In genomic region chr9:117892601-117893000, GRCm38 (mm10) we compare ENCODE assay signal across 20 mouse cellular contexts.
DNase-seq lines count a peak whose midpoint lies in the region; ATAC-seq lines count a peak whose summit lies in the region.
"Had no signal": no experiment of that assay in that cellular context is flagged by ENCODE, and none has a peak within 500 bp of the region (broad histone marks: within the 10 kb centered on the region; RNA-seq: fewer than 3 reads in every experiment).

No protein-coding gene starts in this region.

- 0 out of 2 replicates have a peak, but pooled peaks cover 2% of the 10 kb centered on the region for H3K4me1 ChIP-seq in kidney, embryonic 14.5 days (ENCODE audit: control insufficient read depth, insufficient read depth, low read length)
- H3K4me1 ChIP-seq in megakaryocyte, embryonic 14.5 days = peaks cover 32% of the 10 kb centered on the region
- no peaks in the 10 kb centered on the region for H3K4me1 ChIP-seq in hindbrain, embryonic 12.5 days
- H3K4me1 ChIP-seq: forebrain, embryonic 13.5 days; liver, embryonic 13.5 days; midbrain, embryonic 12.5 days; neural tube, embryonic 13.5 days; stomach, embryonic 15.5 days had no signal

- H3K9me3 ChIP-seq in kidney, embryonic 14.5 days (ENCODE audit: control insufficient read depth, low read length) = no peaks in the 10 kb centered on the region
- H3K9me3 ChIP-seq in megakaryocyte, embryonic 14.5 days = peaks cover 8% of the 10 kb centered on the region; the same call in 1 of the 2 replicates
- no peaks in the 10 kb centered on the region for H3K9me3 ChIP-seq in hindbrain, embryonic 12.5 days (replicated peaks)
- H3K9me3 ChIP-seq: forebrain, embryonic 13.5 days; liver, embryonic 13.5 days; midbrain, embryonic 12.5 days; neural tube, embryonic 13.5 days; stomach, embryonic 15.5 days had no signal

- H3K4me3 ChIP-seq in kidney, embryonic 14.5 days (ENCODE audit: low read length) = no peak overlapping the region
- peak overlapping the region; percentile 44 for H3K4me3 ChIP-seq in megakaryocyte, embryonic 14.5 days (replicated peaks)
- H3K4me3 ChIP-seq in hindbrain, embryonic 12.5 days = no peak overlapping the region
- H3K4me3 ChIP-seq: forebrain, embryonic 13.5 days; gastrocnemius, adult 2 months; left cerebral cortex, adult 2 months; liver, embryonic 13.5 days; midbrain, embryonic 12.5 days; neural tube, embryonic 13.5 days; stomach, embryonic 15.5 days had no signal

- no peak overlapping the region for H3K27ac ChIP-seq in kidney, embryonic 14.5 days (ENCODE audit: low read depth, low read length)
- H3K27ac ChIP-seq in hindbrain, embryonic 12.5 days = no peak overlapping the region
- H3K27ac ChIP-seq: forebrain, embryonic 13.5 days; gastrocnemius, adult 2 months; left cerebral cortex, adult 2 months; liver, embryonic 13.5 days; midbrain, embryonic 12.5 days; neural tube, embryonic 13.5 days; stomach, embryonic 15.5 days had no signal

- ATAC-seq in kidney, embryonic 14.5 days (ENCODE audit: low FRiP score, low TSS enrichment) = peak; percentile 24; the same call in 1 of the 2 replicates
- peak; percentile 50 for ATAC-seq in granulocyte monocyte progenitor cell, adult 5-6 weeks (replicated peaks; ENCODE audit: poor library complexity, severe bottlenecking)
- ATAC-seq in hindbrain, embryonic 12.5 days (ENCODE audit: low FRiP score) = no peak
- ATAC-seq: forebrain, embryonic 13.5 days had no signal

- H3K36me3 ChIP-seq in kidney, embryonic 14.5 days (ENCODE audit: control insufficient read depth, insufficient read depth, low read length) = no peaks in the 10 kb centered on the region
- H3K36me3 ChIP-seq in megakaryocyte, embryonic 14.5 days (replicated peaks; ENCODE audit: low read length) = no peaks in the 10 kb centered on the region
- H3K36me3 ChIP-seq in hindbrain, embryonic 12.5 days = no peaks in the 10 kb centered on the region
- H3K36me3 ChIP-seq: G1E; liver, embryonic 13.5 days; midbrain, embryonic 12.5 days; neural tube, embryonic 13.5 days; stomach, embryonic 15.5 days had no signal

- no peak overlapping the region for H3K4me2 ChIP-seq in kidney, embryonic 14.5 days (replicated peaks; ENCODE audit: low read depth, low read length)
- H3K4me2 ChIP-seq in hindbrain, embryonic 12.5 days (replicated peaks) = no peak overlapping the region
- H3K4me2 ChIP-seq: forebrain, embryonic 13.5 days; liver, embryonic 13.5 days; midbrain, embryonic 12.5 days; neural tube, embryonic 13.5 days; stomach, embryonic 15.5 days had no signal

- no peak overlapping the region for H3K9ac ChIP-seq in kidney, embryonic 14.5 days (ENCODE audit: low read depth, low read length)
- no peak overlapping the region for H3K9ac ChIP-seq in hindbrain, embryonic 12.5 days
- H3K9ac ChIP-seq: forebrain, embryonic 13.5 days; liver, embryonic 13.5 days; midbrain, embryonic 12.5 days; neural tube, embryonic 13.5 days; stomach, embryonic 15.5 days had no signal

- no peak for DNase-seq in kidney, adult 8-10 months
- DNase-seq in CD4-positive, CD25-positive, alpha-beta regulatory T cell, adult 2 months (ENCODE audit: low read depth, low spot score) = peak; percentile 44
- no peak for DNase-seq in embryo, embryonic 11 days
- DNase-seq in left cerebral cortex, adult 11 months (ENCODE audit: low spot score) = no peak
- DNase-seq: adrenal gland, postnatal 25 days; cerebellum, postnatal 25 days; gastrocnemius, adult 2 months; heart, postnatal 10 days; liver, embryonic 13.5 days; lung, postnatal 10 days had no signal

- H3K27me3 ChIP-seq in kidney, embryonic 14.5 days (ENCODE audit: control insufficient read depth, insufficient read depth, low read length) = no peaks in the 10 kb centered on the region
- H3K27me3 ChIP-seq in megakaryocyte, embryonic 14.5 days (replicated peaks) = peaks cover 42% of the 10 kb centered on the region
- no peaks in the 10 kb centered on the region for H3K27me3 ChIP-seq in hindbrain, embryonic 12.5 days
- H3K27me3 ChIP-seq: forebrain, embryonic 13.5 days; liver, embryonic 13.5 days; midbrain, embryonic 12.5 days; neural tube, embryonic 13.5 days; stomach, embryonic 15.5 days had no signal

- WGBS in kidney, embryonic 14.5 days = 60% methylated on average over 6 of the region's 6 CpGs
- 72% methylated on average over 6 of the region's 6 CpGs for WGBS in hindbrain, embryonic 12.5 days
